Mouse (Mus musculus) macrophage (primary cell): ENCODE results near the gene Myl3. TPM values are rescaled to one million over a fixed set of nuclear protein-coding genes. Genes with fewer than 3 reads are reported as not detected.
A peak's percentile ranks its signal among the peaks of the same experiment; 100 is the strongest.

Experiments
- H3K27ac ChIP-seq: fragments of 350-480 bp; formaldehyde crosslinking; 2 replicates; pipeline ENCODE4 v1.9.0; 2021
- H3K36me3 ChIP-seq: fragments of 350-480 bp; formaldehyde crosslinking; 2 replicates; pipeline ENCODE4 v1.9.0; 2021; ENCODE audit errors: inconsistent target
- H3K4me3 ChIP-seq: fragments of 350-480 bp; formaldehyde crosslinking; 2 replicates; pipeline ENCODE4 v1.9.0; 2021; ENCODE audit errors: inconsistent target
- H3K79me2 ChIP-seq: fragments of 350-480 bp; formaldehyde crosslinking; 2 replicates; pipeline ENCODE4 v1.9.0; 2021; ENCODE audit errors: inconsistent target
- WGBS: methylation state at CpG from one replicate; pipeline ENCODE4 v1.1.7; 2026; ENCODE audit warnings: inconsistent platforms; ENCODE audit not compliant: missing documents; 5-methylcytosine and 5-hydroxymethylcytosine counted together
- polyA plus RNA-seq: library from polyadenylated mRNA; stranded (reverse); fragments of 250-400 nt; gene quantifications from 3 replicates; pipeline ENCODE4 v1.2.4, GENCODE M21; 2018; ENCODE audit warnings: inconsistent platforms

Myl3 gene
- polyA plus RNA-seq, 1 experiment from 2014 or later, result not detected

GRCm38 (mm10) chr9:110760886-110761285 is 19.2 kb downstream of the Myl3 start:
- H3K4me3 ChIP-seq, result no peak overlapping the region
- no peak overlapping the region for H3K27ac ChIP-seq
- 92% methylated on average over 8 of the region's 8 CpGs for WGBS
- no peaks in the 10 kb centered on the region for H3K79me2 ChIP-seq
- no peaks in the 10 kb centered on the region for H3K36me3 ChIP-seq

DNA sequence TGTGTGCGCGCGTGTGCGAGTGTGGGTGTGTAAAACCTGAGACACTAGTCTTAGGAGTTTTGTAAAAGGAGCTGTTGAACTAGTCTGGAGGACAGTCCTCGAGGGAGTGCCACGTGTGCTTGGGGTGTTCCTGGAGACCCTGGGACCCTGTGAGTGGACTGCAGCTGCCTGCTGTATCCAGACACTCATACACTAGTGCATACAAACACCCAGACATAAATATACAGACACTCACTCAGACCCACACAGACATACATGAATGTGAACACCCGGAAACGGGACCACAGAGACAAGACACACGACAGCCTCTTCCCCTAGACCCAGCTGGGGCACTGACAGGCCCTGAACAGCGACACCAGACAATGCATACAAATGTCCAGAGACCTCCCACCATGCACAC is 21.1 kb downstream of the Myl3 start:
- Histone ChIP-seq H3K36me3 (no peaks in the 10 kb centered on the region), H3K4me3 (no peak overlapping the region), H3K79me2 (no peaks in the 10 kb centered on the region), H3K27ac (no peak overlapping the region)
- WGBS, result 91% methylated on average over 10 of the region's 10 CpGs

DNA sequence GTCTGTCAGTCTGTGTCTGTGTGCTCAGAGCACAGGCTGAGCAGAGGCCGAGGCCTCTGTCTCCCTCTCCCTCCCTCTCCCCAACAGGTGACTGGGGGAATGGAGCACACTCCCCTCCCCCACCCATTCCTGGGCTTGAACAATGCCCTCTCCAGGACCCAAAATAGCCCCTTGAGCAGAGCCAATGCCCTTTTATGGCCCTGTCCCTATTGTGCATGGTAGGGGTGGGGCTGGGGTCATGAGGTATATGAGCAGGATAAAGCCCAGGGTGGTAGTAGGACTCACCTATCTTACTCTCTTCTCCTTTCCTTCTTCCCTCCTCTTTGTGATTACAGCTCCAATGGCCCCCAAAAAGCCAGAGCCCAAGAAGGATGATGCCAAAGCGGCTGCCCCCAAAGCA is 21.7 kb downstream of the Myl3 start:
- no peaks in the 10 kb centered on the region for H3K79me2 ChIP-seq
- H3K4me3 ChIP-seq, result no peak overlapping the region
- no peak overlapping the region for H3K27ac ChIP-seq
- WGBS, result 96% methylated on average over 2 of the region's 2 CpGs
- H3K36me3 ChIP-seq, result no peaks in the 10 kb centered on the region

DNA sequence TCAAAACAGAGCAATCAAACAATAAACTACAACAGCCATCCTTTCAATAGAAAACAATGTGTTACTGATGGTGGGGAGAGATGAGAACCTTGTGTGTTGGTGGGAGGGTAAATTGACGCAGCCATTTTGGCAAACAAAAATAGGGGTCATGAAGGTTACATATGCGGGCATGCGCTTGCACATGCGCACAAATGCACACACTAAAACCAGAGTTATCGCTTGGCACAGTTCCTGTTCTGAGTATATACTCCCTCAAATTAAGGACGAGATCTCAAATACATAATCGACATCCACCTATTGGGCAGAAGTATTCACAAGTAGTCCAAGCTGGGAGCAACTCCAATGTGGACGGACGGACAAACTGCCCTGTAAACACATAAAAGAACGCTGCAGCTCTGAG is 30.7 kb downstream of the Myl3 start:
- Histone ChIP-seq H3K79me2 (no peaks in the 10 kb centered on the region), H3K4me3 (no peak overlapping the region), H3K36me3 (no peaks in the 10 kb centered on the region), H3K27ac (no peak overlapping the region)
- WGBS, result 95% methylated on average over 10 of the region's 10 CpGs

- Histone ChIP-seq H3K27ac (no peak overlapping the region), H3K79me2 (no peaks in the 10 kb centered on the region), H3K36me3 (no peaks in the 10 kb centered on the region), H3K4me3 (no peak overlapping the region)
- 88% methylated on average over 15 of the region's 15 CpGs for whole genome bisulfite sequencing
These were observed 33.0 kb downstream of the Myl3 start for GRCm38 (mm10) chr9:110774403-110775268.

DNA sequence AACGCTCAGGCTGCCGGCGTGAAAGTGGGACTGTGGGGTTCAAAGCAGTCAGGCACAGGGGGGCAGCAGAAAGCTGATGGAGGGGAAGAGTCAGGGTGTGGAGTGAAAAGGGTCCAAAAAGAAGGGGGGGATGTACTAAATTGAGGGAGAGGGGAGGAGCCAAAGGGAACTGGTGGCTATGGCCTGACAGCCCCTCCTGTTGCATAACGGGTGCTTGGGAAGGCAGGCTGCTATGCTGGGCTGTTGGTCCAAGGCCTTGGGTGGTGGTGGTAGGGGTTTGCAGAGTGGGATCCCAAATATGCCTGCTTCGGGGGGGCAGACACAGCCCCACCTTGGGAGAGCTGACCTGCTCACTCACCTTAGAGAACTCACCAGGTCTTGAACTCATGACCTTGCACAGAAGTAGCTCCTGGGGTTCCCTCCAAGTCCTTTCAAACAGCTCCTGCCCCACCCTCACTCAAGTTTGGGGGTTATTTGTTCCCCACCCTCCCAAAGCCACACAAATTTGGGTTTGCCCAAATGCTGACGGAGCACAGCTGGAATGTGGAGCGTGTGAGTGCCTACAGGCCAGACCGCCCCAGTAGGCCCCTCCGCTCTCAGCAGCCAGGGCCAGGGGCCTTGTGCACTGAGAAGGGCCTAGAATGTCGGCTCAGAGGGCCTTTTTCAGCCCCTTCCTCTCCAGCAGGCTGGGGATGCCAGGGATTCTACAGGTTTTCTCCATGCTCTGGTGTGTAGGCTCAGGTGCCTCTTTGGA is 33.8 kb downstream of the Myl3 start:
- no peaks in the 10 kb centered on the region for H3K79me2 ChIP-seq
- 91% methylated on average over 10 of the region's 10 CpGs for WGBS
- H3K36me3 ChIP-seq, result no peaks in the 10 kb centered on the region
- no peak overlapping the region for H3K27ac ChIP-seq
- H3K4me3 ChIP-seq, result no peak overlapping the region

- WGBS, result 92% methylated on average over 1 of the region's 1 CpGs
- Histone ChIP-seq H3K4me3 (no peak overlapping the region), H3K36me3 (no peaks in the 10 kb centered on the region), H3K79me2 (no peaks in the 10 kb centered on the region), H3K27ac (no peak overlapping the region)
These were observed 36.4 kb downstream of the Myl3 start for GRCm38 (mm10) chr9:110778100-110778499.

DNA sequence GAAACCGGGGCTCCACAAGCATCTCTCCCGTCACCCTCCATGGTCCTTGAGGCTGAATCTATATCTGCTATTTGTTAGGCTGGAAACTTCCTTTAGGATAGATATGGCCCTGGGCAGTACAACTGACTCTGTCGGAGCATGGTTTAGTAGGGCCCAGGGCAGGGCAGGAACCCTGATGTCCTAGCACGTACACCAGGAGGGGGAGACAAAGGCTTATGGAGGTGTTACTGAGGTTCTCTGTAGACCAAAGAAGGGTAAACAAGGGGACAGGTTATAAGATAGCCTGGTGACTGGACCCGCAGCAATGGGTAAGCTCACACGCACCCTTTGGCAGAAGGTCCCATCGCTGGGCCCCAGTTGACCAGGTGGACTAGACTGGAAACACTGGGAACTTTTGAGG is 36.9 kb downstream of the Myl3 start:
- Histone ChIP-seq H3K79me2 (no peaks in the 10 kb centered on the region), H3K36me3 (no peaks in the 10 kb centered on the region), H3K27ac (no peak overlapping the region), H3K4me3 (no peak overlapping the region)
- WGBS, result 91% methylated on average over 7 of the region's 7 CpGs

- no peak overlapping the region for H3K27ac ChIP-seq
- H3K36me3 ChIP-seq, result no peaks in the 10 kb centered on the region
- no peaks in the 10 kb centered on the region for H3K79me2 ChIP-seq
- no peak overlapping the region for H3K4me3 ChIP-seq
- WGBS, result 72% methylated on average over 5 of the region's 5 CpGs
These were observed 37.7 kb downstream of the Myl3 start for GRCm38 (mm10) chr9:110779242-110779913.

- peak overlapping the region; percentile 7; the same call in 1 of the 2 replicates for H3K27ac ChIP-seq
- peak overlapping the region; percentile 17 for H3K4me3 ChIP-seq
- no peaks in the 10 kb centered on the region for H3K79me2 ChIP-seq
- under 1% methylated on average over 43 of the region's 43 CpGs for WGBS
- H3K36me3 ChIP-seq, result no peaks in the 10 kb centered on the region
These were observed 39.6 kb downstream of the Myl3 start for GRCm38 (mm10) chr9:110781256-110781721.

DNA sequence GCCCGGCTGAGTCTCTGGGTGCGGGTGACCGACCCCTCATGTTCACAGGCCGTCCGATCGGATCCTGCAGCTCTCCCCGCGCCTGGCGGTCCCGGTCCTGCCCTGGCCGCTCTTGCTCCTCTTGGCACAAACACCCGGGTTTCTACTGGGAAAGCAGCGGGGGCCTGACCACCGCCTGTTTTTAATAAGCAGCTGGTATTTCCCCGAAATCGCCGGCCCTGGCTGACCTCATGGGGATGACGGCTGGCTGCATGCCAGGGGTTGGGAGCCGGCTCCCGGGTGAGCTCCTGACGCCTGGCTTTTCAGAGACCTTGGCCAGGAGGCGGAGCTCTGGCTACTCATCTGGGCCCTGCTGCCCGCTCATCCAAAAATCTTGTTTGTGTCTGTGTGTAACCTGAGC is 40.1 kb downstream of the Myl3 start:
- Histone ChIP-seq H3K79me2 (no peaks in the 10 kb centered on the region), H3K36me3 (no peaks in the 10 kb centered on the region), H3K27ac (no peak overlapping the region), H3K4me3 (peak overlapping the region; percentile 5; the same call in 1 of the 2 replicates)
- 7% methylated on average over 23 of the region's 23 CpGs for WGBS

- no peak overlapping the region for H3K27ac ChIP-seq
- no peak overlapping the region for H3K4me3 ChIP-seq
- WGBS, result 36% methylated on average over 1 of the region's 1 CpGs
- no peaks in the 10 kb centered on the region for H3K36me3 ChIP-seq
- no peaks in the 10 kb centered on the region for H3K79me2 ChIP-seq
These were observed 42.0 kb downstream of the Myl3 start for GRCm38 (mm10) chr9:110783611-110784010.

DNA sequence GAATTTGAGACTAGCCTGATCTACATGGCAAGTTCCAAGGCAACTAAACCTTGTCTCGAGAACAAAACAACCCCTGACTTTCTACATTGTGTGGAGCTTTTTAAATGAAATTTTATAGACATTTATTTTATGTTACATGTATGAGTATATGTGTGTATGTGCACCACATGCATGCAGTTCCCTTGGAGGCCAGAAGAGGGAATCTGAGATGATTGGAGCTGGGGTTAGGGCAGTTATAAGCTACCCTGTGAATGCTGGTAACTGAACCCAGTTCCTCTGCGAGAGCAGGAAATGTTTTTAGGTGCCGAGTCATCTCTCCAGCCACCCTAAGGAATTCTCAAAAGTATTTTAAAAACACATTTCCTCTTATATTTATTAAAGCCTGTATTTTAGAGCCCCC is 46.5 kb downstream of the Myl3 start:
- Histone ChIP-seq H3K36me3 (no peaks in the 10 kb centered on the region), H3K27ac (no peak overlapping the region), H3K4me3 (no peak overlapping the region), H3K79me2 (no peaks in the 10 kb centered on the region)
- WGBS, result 76% methylated on average over 3 of the region's 3 CpGs

- no peak overlapping the region for H3K27ac ChIP-seq
These were observed 48.8 kb downstream of the Myl3 start for GRCm38 (mm10) chr9:110790462-110790861.

DNA sequence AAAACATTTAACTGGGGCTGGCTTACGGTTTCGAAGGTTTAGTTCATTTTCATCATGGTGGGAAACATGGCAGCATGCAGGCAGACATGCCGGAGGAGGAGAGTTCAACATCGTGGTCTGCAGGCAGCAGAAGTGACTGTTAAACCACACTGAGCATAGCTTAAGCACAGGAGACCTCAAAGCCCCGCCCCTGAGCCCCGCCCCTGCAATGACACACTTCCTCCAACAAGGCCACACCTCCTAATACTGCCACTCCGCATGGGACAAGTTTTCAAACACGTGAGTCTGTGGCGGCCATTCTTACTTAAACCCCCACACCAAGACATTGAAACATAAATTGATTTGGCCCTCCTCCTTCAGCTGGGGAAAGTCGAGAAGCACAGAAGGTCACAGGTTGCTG is 55.4 kb downstream of the Myl3 start:
- no peak overlapping the region for H3K27ac ChIP-seq
- no peaks in the 10 kb centered on the region for H3K36me3 ChIP-seq
- 66% methylated on average over 9 of the region's 10 CpGs for WGBS
- H3K4me3 ChIP-seq, result no peak overlapping the region
- H3K79me2 ChIP-seq, result no peaks in the 10 kb centered on the region

More at GRCm38 (mm10) chr9:110790462-110790861, 48.8 kb downstream of the Myl3 start:
- Histone ChIP-seq H3K4me3 (no peak overlapping the region), H3K36me3 (no peaks in the 10 kb centered on the region), H3K79me2 (no peaks in the 10 kb centered on the region)
- 69% methylated on average over 4 of the region's 4 CpGs for WGBS
